Mouse (Mus musculus) CH12.LX (cell line): ENCODE results near the gene Fbxw27.

Source experiments
- CTCF ChIP-seq, 2 experiments: IDR thresholded peaks in 1 of 2; conservative IDR thresholded peaks in 1 of 2; 2 replicates each; pipeline ENCODE4 v1.5.1; 2011 to 2012; ENCODE audit warnings: low read depth in 2 of 2, low read length in 2 of 2, improper control_type of control experiment in 1 of 2, inconsistent platforms in 1 of 2, mild to moderate bottlenecking in 1 of 2, moderate library complexity in 1 of 2
- ELF1 ChIP-seq: IDR thresholded peaks from 2 replicates; pipeline ENCODE4 v1.6.1; 2014; ENCODE audit warnings: low read depth, mild to moderate bottlenecking, inconsistent platforms, low read length, improper control_type of control experiment
- JUN ChIP-seq: IDR thresholded peaks from 2 replicates; pipeline ENCODE4 v1.6.1; 2011; ENCODE audit warnings: low read depth, mild to moderate bottlenecking, low read length, improper control_type of control experiment, moderate library complexity; ENCODE audit not compliant: insufficient read depth
- MAX ChIP-seq: IDR thresholded peaks from 2 replicates; pipeline ENCODE4 v1.6.1; 2011; ENCODE audit warnings: low read length, improper control_type of control experiment
- MEF2A ChIP-seq: IDR thresholded peaks from 2 replicates; pipeline ENCODE4 v1.6.1; 2014; ENCODE audit warnings: low read depth, mild to moderate bottlenecking, inconsistent platforms, low read length, improper control_type of control experiment, borderline replicate concordance
- NELFE ChIP-seq: IDR thresholded peaks from 2 replicates; pipeline ENCODE4 v1.6.1; 2011; ENCODE audit warnings: low read depth, low read length, improper control_type of control experiment
- POLR2A ChIP-seq: IDR thresholded peaks from 2 replicates; pipeline ENCODE4 v1.6.1; 2011; ENCODE audit warnings: low read depth, mild to moderate bottlenecking, improper control_type of control experiment, low read length
- POLR2AphosphoS2 ChIP-seq: IDR thresholded peaks from 2 replicates; pipeline ENCODE4 v1.6.1; 2011; ENCODE audit warnings: low read depth, low read length, improper control_type of control experiment
- RAD21 ChIP-seq: IDR thresholded peaks from 2 replicates; pipeline ENCODE4 v1.6.1; 2011; ENCODE audit warnings: low read depth, mild to moderate bottlenecking, low read length, improper control_type of control experiment, moderate library complexity
- RCOR1 ChIP-seq: conservative IDR thresholded peaks from 2 replicates; pipeline ENCODE4 v1.6.1; 2012; ENCODE audit warnings: low read depth, mild to moderate bottlenecking, inconsistent platforms, low read length, improper control_type of control experiment
- SIN3A ChIP-seq: IDR thresholded peaks from 2 replicates; pipeline ENCODE4 v1.6.1; 2012; ENCODE audit warnings: low read length, improper control_type of control experiment, inconsistent platforms
- ZKSCAN1 ChIP-seq: IDR thresholded peaks from 2 replicates; pipeline ENCODE4 v1.6.1; 2012; ENCODE audit warnings: low read depth, inconsistent platforms, low read length, improper control_type of control experiment, borderline replicate concordance
- ZMIZ1 ChIP-seq: IDR thresholded peaks from 2 replicates; pipeline ENCODE4 v1.6.1; 2012; ENCODE audit warnings: low read depth, mild to moderate bottlenecking, inconsistent platforms, low read length, improper control_type of control experiment

DNA sequence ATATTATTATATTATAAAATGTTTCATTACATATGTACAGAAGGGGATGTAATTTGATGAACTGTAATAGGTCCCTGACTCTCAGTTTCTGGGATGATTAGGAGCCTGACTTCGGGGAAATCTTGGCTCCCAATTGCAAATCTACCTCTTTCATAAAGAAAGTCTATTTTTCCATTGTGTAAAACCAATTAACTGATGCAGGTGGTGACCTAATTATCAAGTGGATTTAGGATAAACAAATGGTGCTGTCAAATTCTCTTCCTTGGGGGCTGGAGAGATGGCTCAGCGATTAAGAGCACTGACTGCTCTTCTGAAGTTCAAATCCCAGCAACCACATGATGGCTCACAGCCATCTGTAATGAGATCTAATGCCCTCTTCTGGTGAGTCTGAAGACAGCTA lies 5.3 kb upstream of the Fbxw27 start:
- TF ChIP-seq SIN3A: no peak
- no peak for TF ChIP-seq CTCF (conservative IDR thresholded peaks at IDR 0.05 in 1 of 2, IDR thresholded peaks at IDR 0.05 in 1 of 2; ENCODE audit: low read depth in 2 of 2, low read length in 2 of 2)
- no peak for TF ChIP-seq ZKSCAN1
- TF ChIP-seq MAX: no peak
- no peak for TF ChIP-seq MEF2A
- TF ChIP-seq POLR2A: no peak
- no peak for TF ChIP-seq ZMIZ1
- TF ChIP-seq NELFE: no peak
- no peak for TF ChIP-seq POLR2AphosphoS2
- no peak for TF ChIP-seq JUN
- TF ChIP-seq ELF1: no peak
- no peak for TF ChIP-seq RCOR1
- TF ChIP-seq RAD21: no peak
